Mouse (Mus musculus): ENCODE data around the gene Mbnl1.
"Not testable (repeated sequence)": the region's sequence is repeated elsewhere in the genome, so short reads cannot be mapped to it uniquely, and the experiment has no call there.

Gene Mbnl1

GRCm38 (mm10) chr3:60472681-60473177, at the start of gene Mbnl1:
TSS of gene Mbnl1 (plus strand) at chr3:60472830.
- in situ Hi-C loops (cut with MboI, MseI), result loop anchor here (5.0 kb wide), 1 partner anchor 45 kb away; no protein-coding TSS in a partner anchor

DNA sequence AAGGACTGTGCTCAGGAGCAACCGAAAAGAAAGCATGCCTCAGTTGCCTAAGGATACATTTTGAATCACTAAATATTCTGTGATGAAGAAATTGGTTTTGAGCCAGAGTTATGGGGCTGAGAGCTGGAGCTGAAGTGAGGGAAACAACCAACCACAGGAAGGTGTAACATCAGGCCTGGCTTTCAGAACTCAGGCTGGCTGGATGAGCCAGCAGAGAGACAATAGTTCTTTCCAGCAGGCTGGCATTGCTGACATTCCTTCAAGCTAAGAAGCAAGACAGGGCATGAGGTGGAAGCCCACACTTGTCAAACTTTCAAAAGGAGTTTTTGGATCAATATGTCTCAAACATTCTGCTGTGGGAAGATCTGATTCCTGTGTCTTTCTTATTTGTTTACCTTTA, 48.5 kb upstream of the Mbnl1 start:
- in situ Hi-C loops (cut with MboI, MseI), result no loop called here

GRCm38 (mm10) chr3:60429049-60429448, 43.6 kb upstream of the Mbnl1 start:
- in situ Hi-C loops (cut with MboI, MseI), result loop anchor here (5.0 kb wide), 1 partner anchor 43 kb away; the partner anchor contains the start of gene Mbnl1

GRCm38 (mm10) chr3:60437254-60437653, 35.4 kb upstream of the Mbnl1 start:
- in situ Hi-C loops (cut with MboI, MseI), result no loop called here

GRCm38 (mm10) chr3:60437678-60438232, 34.9 kb upstream of the Mbnl1 start:
- in situ Hi-C loops (cut with MboI, MseI), result no loop called here

- in situ Hi-C loops (cut with MboI, MseI), result no loop called here
Observed at GRCm38 (mm10) chr3:60438715-60439114, 33.9 kb upstream of the Mbnl1 start.

DNA sequence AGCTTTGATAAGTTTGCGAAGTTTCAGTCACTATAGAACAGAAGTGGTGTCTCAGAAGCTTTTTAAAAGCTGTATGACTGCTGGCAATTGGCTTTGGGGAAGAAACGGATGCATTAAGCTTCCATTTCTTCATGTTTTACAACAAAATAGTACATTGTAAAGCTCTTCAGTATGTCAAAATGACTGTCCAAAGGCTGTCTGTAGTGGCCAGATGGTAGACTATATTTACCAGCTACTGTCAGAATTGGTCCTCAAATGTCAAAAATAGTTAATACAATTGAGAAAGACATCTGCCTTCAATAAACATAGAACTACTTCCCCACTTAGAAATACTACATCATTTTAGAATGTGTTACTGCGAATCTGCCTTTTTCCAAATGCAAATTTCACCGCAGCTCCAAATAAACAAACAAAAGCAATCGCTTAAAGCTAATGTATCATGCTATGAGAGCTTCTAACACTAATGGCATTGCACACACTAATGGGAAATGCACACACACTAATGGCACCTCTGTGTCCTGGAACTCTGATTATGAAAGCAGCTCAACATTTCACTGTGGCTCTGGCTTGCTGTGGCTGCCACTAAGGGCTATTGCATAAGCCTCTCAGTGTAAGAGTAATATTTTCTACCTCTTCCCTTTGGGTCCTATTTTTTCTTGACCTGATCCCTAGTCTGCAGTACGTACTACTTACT, 10.7 kb upstream of the Mbnl1 start:
- in situ Hi-C loops (cut with MboI, MseI), result no loop called here

- in situ Hi-C loops (cut with MboI, MseI), result not testable (repeated sequence)
Observed at GRCm38 (mm10) chr3:60468667-60469066, 4.0 kb upstream of the Mbnl1 start.

DNA sequence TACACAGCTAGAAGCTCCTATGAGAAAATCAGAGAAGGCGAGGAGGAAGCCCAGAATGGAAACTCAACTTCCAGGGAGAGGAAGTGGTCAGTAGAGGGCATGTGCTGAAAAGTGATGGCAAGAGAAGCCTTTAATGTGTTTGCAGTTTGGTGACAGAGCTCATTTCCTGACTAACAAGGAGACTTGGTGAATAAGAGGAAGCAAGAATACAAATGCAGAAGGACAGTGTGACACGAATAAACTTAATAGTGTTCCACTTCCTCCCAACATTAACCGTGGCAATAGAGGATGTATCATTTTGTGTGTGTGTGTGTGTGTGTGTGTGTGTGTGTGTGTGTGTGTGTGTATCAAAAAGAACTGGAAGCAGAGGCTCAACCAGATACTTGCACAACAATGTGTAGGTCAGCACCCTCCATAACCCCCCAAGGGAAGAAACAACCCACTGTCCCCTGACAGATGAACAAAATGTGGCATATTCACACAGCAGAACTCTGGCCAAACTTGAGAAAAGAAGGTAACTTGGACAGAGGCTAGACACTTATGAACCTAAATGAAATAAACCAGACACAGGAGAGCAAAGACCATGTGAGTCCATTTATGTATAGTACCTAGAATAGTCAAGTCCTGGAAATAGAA, 3.3 kb upstream of the Mbnl1 start:
- in situ Hi-C loops (cut with MboI, MseI), result not testable (repeated sequence)

GRCm38 (mm10) chr3:60472011-60472680, 484 bp upstream of the Mbnl1 start:
- in situ Hi-C loops (cut with MboI, MseI), result loop anchor here (5.0 kb wide), 1 partner anchor 45 kb away; no protein-coding TSS in a partner anchor

DNA sequence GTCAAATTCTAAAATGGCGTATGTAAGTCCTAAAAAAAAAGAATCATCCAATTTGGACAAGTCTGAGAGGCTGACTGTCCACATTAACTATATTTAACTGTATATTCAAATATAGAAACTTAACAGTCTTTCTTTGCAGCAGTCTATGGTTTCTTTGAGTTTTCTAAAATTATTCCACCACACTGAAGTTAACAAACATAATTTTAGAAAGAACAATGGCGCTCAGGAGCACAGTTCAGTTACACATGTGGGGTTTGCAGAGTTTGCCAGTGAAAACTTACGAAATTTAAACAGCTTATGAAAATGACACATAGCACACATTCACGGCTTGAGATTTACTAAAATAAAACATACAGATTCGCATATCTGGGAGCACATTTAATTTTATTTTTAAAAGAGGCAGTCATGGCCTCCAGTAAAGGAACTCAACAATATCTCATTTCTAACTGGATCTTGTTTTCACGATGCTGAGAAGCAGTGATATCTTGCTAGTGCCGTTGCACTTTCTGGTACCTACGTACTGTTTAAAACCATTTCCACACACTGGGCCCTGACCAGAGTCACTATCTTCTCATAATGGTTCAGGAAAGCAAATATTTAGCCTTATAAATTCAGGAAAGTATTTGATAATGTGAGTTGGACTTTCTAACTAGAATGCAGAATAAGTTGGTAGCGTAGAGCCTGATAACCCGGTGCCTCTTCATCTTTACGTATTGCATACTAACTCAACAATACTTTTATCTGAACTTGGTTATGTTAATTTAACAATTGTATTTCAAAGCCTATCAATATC, 1.4 kb downstream of the Mbnl1 start:
- in situ Hi-C loops (cut with MboI, MseI), result loop anchor here (5.0 kb wide), 1 partner anchor 47 kb away; no protein-coding TSS in a partner anchor

DNA sequence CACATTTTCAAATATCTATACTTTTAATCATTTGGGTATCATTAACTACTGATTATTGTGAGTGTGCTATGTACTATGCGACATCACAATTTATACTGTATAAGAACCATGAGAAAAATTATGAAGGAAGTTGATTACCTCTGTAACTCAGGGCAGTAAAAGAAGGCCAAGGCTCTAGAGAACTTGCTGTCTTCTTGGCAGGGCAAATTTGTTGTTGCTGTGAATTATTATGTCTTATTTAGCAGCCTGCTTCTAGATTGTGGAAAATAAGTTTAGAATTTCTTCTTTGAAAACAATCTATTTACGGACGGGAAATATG, 2.0 kb downstream of the Mbnl1 start:
- in situ Hi-C loops (cut with MboI, MseI), result loop anchor here (5.0 kb wide), 1 partner anchor 47 kb away; no protein-coding TSS in a partner anchor

GRCm38 (mm10) chr3:60475055-60475454, 2.4 kb downstream of the Mbnl1 start:
- in situ Hi-C loops (cut with MboI, MseI), result loop anchor here (25.0 kb wide), 1 partner anchor 1388 kb away; no protein-coding TSS in a partner anchor

GRCm38 (mm10) chr3:60476751-60477255, 4.2 kb downstream of the Mbnl1 start:
- in situ Hi-C loops (cut with MboI, MseI), result loop anchor here (25.0 kb wide), 1 partner anchor 1390 kb away; no protein-coding TSS in a partner anchor

GRCm38 (mm10) chr3:60478433-60478832, 5.8 kb downstream of the Mbnl1 start:
- in situ Hi-C loops (cut with MboI, MseI), result loop anchor here (25.0 kb wide), 1 partner anchor 1391 kb away; no protein-coding TSS in a partner anchor

- in situ Hi-C loops (cut with MboI, MseI), result loop anchor here (25.0 kb wide), 1 partner anchor 1393 kb away; no protein-coding TSS in a partner anchor
Observed at GRCm38 (mm10) chr3:60480716-60481115, 8.1 kb downstream of the Mbnl1 start.

GRCm38 (mm10) chr3:60481740-60482399, 9.2 kb downstream of the Mbnl1 start:
- in situ Hi-C loops (cut with MboI, MseI), result loop anchor here (25.0 kb wide), 1 partner anchor 1395 kb away; no protein-coding TSS in a partner anchor

DNA sequence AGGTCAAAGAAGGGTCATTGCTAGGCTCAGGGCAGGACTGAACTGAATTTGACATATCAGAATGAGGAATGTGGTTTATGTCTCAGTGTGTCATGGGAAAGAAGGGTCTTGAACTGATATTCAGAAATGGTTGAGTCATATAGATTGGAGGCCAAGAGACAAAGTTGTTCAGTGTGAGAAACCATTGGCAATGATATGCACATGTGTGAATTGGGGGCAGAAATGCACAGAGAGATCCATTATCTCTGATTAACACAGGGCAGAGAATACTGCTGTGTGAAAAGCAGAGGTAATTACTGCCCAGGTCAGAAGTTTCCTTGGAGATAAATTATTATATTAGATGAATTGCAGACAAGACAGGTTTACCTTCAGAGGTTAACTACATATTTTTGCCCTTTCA, 10.7 kb downstream of the Mbnl1 start:
- in situ Hi-C loops (cut with MboI, MseI), result loop anchor here (25.0 kb wide), 1 partner anchor 1396 kb away; no protein-coding TSS in a partner anchor

DNA sequence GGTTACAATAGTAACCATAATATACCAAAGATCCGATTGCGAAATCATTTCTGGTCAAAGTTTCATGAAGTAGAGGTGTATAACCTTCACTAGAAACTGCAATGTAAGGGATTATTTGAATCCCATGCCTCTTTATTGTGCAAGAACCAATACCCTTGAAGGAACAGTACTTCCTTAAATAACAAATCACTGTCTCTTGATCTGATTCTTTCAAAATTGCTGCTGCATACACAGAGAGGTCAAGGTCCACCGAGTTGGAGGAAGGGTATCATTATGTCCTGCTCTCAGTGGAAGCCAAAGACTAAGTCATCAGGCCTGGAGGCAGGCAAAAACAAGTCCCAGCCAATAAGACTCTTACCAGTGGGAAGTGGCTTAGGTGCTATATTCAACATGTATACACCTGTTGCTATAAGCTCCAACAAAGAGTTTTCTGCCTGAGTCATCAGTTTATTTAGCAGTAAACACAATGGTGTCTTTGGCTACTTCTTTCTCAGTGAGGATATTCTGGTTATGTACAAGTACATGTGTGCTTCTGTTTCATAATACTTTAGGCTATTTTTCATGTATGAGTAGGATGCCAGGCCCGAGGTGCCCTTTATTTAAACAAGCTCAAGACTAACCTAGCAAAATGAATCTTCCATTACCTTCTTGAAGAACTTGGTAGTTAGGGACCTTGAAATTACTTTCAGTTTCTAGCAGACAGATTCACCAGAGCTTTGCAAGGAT, 13.5 kb downstream of the Mbnl1 start:
- in situ Hi-C loops (cut with MboI, MseI), result loop anchor here (25.0 kb wide), 1 partner anchor 1399 kb away; no protein-coding TSS in a partner anchor
